Mouse (Mus musculus) layer of hippocampus, postnatal 14 days (tissue): Measurements from ENCODE around the gene Gamt. TPM values are rescaled to one million over a fixed set of nuclear protein-coding genes. Genes with fewer than 3 reads are reported as not detected.
A peak's percentile ranks its signal among the peaks of the same experiment; 100 is the strongest.

ENCODE experiments used
- DNase-seq, 2 experiments: peaks; one replicate each; pipeline ENCODE4 v3.0.0; 2021 to 2022; ENCODE audit warnings: low spot score in 2 of 2, mixed read lengths in 1 of 2
- long read RNA-seq, 2 experiments: library from polyadenylated mRNA; stranded (forward); transcript quantifications; one replicate each; pipeline ENCODE4 v2.0.0; 2021
- total RNA-seq, 2 experiments: library from RNA; stranded (reverse); gene quantifications; 2 replicates each; pipeline ENCODE4 v1.2.3; 2021

The Gamt gene
- total RNA-seq, result 10 to 100 TPM; 39.9 to 43.7 TPM
- long read RNA-seq, experiment 1, transcript Gamt-202 (6 exons, 988 nt), result major isoform, 21 of 38 reads
- long read RNA-seq, experiment 1, partial matches to known transcripts, result 12 of 38 reads
- long read RNA-seq, experiment 1, other reads (novel, unspliced or antisense), result 4 of 38 reads
- long read RNA-seq, experiment 2, transcript Gamt-202 (6 exons, 988 nt), result major isoform, 35 of 58 reads
- long read RNA-seq, experiment 2, partial matches to known transcripts, result 16 of 58 reads
- long read RNA-seq, experiment 2, other reads (novel, unspliced or antisense), result 6 of 58 reads

- peak; percentile 86 to 95 for DNase-seq
Observed at GRCm38 (mm10) chr10:80260642-80261584, at the start of gene Gamt, which contains the start of gene Dazap1. TSS of gene Gamt (minus strand) at chr10:80261012. TSS of gene Dazap1 (plus strand) at chr10:80261486.

- no peak for DNase-seq
Observed at GRCm38 (mm10) chr10:80304862-80305261, 44.0 kb upstream of the Gamt start.

GRCm38 (mm10) chr10:80304458-80304857 is 43.6 kb upstream of the Gamt start:
- no peak for DNase-seq

GRCm38 (mm10) chr10:80302471-80302881 is 41.7 kb upstream of the Gamt start:
- peak; percentile 71 to 88 for DNase-seq

GRCm38 (mm10) chr10:80302082-80302355 is 41.2 kb upstream of the Gamt start:
- DNase-seq, result no peak

- DNase-seq, result no peak
Observed at GRCm38 (mm10) chr10:80301256-80302081, 40.7 kb upstream of the Gamt start.

- peak in 1 of 2 experiments; percentile 71 for DNase-seq
Observed at GRCm38 (mm10) chr10:80300672-80301181, 39.9 kb upstream of the Gamt start.

GRCm38 (mm10) chr10:80299824-80300223 is 39.0 kb upstream of the Gamt start:
- no peak for DNase-seq

- no peak for DNase-seq
Observed at GRCm38 (mm10) chr10:80299301-80299700, 38.5 kb upstream of the Gamt start.

- peak; percentile 91 to 95 for DNase-seq
Observed at GRCm38 (mm10) chr10:80298571-80299281, 37.9 kb upstream of the Gamt start.

- no peak for DNase-seq
Observed at GRCm38 (mm10) chr10:80297526-80298133, 36.8 kb upstream of the Gamt start.

GRCm38 (mm10) chr10:80296824-80297223 is 36.0 kb upstream of the Gamt start:
- DNase-seq, result no peak

- DNase-seq, result peak; percentile 79 to 84
Observed at GRCm38 (mm10) chr10:80295618-80296425, 35.0 kb upstream of the Gamt start, which contains the start of gene Apc2. TSS of gene Apc2 (plus strand) at chr10:80295977.

- DNase-seq, result no peak
Observed at GRCm38 (mm10) chr10:80294788-80295303, 34.0 kb upstream of the Gamt start.

GRCm38 (mm10) chr10:80294311-80294710 is 33.5 kb upstream of the Gamt start:
- no peak for DNase-seq

- DNase-seq, result no peak
Observed at GRCm38 (mm10) chr10:80293325-80293724, 32.5 kb upstream of the Gamt start.

GRCm38 (mm10) chr10:80292251-80293146 is 31.7 kb upstream of the Gamt start, which contains the start of gene Rps15:
TSS of gene Rps15 (plus strand) at chr10:80292453.
- DNase-seq, result peak; percentile 92 to 95

- DNase-seq, result no peak
Observed at GRCm38 (mm10) chr10:80288657-80289056, 27.8 kb upstream of the Gamt start.
